Mouse (Mus musculus) olfactory bulb, adult 2 months (tissue): ENCODE data around the gene Pias4. TPM values are rescaled to one million over a fixed set of nuclear protein-coding genes. Genes with fewer than 3 reads are reported as not detected.

Experiments
- H3K27ac ChIP-seq: fragments of 200-500 bp; 2 replicates; pipeline ENCODE4 v1.5.1; 2012; ENCODE audit warnings: low read depth, low read length; ENCODE audit not compliant: insufficient read depth
- H3K4me1 ChIP-seq: fragments of 200-500 bp; 2 replicates; pipeline ENCODE4 v1.6.1; 2012; ENCODE audit warnings: low read length; ENCODE audit not compliant: control insufficient read depth, insufficient read depth
- H3K4me3 ChIP-seq: fragments of 200-500 bp; 2 replicates; pipeline ENCODE4 v1.5.1; 2012; ENCODE audit warnings: mild to moderate bottlenecking, low read depth, low read length, moderate library complexity; ENCODE audit not compliant: insufficient read depth
- CTCF ChIP-seq: fragments of 200-500 bp; IDR thresholded peaks from 2 replicates; pipeline ENCODE4 v1.5.1; 2012; ENCODE audit warnings: low read depth, mild to moderate bottlenecking, low read length, moderate library complexity; ENCODE audit not compliant: insufficient read depth
- POLR2A ChIP-seq: fragments of 200-500 bp; IDR thresholded peaks from 2 replicates; pipeline ENCODE4 v1.6.1; 2012; ENCODE audit warnings: mild to moderate bottlenecking, low read depth, low read length, moderate library complexity; ENCODE audit not compliant: insufficient read depth
- WGBS: fragments of 180-500 bp; shearing (Covaris S2); methylation state at CpG from one replicate; pipeline ENCODE4 v1.1.7; 2018; 5-methylcytosine and 5-hydroxymethylcytosine counted together
- polyA plus RNA-seq: library from polyadenylated mRNA; stranded (reverse); fragments of >200 nt; gene quantifications from 2 replicates; pipeline ENCODE4 v1.2.4, GENCODE M21; 2012; ENCODE audit warnings: low replicate concordance; ENCODE audit not compliant: missing spikeins, insufficient read depth, insufficient read length

Pias4 gene
- polyA plus RNA-seq, 1 experiment, result not detected

DNA sequence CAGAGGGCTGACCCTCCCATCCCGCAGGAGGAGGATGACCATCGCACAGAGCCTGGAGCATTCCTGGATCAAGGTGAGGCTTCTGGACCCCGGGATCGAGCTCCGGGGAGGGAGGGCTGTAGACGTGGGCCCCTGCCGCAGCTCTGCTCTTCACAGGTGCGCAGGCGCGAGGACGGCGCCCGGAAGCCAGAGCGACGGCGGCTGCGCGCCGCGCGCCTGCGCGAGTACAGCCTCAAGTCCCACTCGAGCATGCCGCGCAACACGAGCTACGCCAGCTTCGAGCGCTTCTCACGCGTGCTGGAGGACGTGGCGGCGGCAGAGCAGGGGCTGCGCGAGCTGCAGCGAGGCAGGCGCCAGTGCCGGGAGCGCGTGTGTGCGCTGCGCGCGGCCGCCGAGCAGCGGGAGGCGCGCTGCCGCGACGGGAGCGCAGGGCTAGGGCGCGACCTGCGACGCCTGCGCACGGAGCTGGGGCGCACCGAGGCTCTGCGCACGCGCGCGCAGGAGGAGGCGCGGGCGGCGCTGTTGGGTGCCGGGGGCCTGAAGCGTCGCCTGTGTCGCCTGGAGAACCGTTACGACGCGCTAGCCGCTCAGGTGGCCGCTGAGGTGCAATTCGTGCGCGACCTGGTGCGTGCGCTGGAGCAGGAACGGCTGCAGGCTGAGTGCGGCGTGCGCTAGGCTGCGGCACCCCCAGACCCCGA, 24.7 kb upstream of the Pias4 start:
- peak overlapping the region; percentile 62 for H3K4me3 ChIP-seq
- TF ChIP-seq POLR2A (peak; percentile 81), CTCF (no peak)
- H3K27ac ChIP-seq, result peak overlapping the region; percentile 91
- WGBS, result under 1% methylated on average over 93 of the region's 93 CpGs
- peaks cover 24% of the 10 kb centered on the region for H3K4me1 ChIP-seq

DNA sequence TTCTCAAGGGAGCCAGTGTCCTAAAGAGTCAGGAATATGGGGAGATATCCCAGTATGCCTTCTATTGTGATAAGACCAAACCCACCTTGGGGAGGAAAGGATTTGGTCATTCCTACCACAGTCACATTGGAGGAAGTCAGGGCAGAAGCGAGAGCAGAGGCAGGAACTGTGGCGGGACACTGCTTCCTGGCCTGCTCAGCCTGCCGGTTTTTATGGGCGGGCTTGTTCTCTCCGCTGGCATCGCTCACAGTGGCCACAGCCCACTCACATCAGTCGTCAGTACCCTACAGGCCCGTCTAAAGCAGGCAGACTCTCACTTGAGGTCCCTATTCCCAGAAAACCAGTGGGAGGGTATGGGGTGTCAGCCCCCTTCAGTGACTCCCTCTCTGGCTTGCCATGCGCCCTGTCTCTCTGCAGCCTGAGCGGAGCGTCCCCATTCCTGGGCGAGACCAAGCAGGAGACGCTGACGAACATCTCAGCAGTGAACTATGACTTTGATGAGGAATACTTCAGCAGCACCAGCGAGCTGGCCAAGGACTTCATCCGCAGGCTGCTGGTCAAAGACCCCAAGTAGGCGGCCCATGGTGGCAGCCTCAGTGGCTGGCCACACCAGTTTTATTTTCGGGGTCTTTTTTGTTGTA, 23.7 kb upstream of the Pias4 start:
- TF ChIP-seq CTCF, result no peak
- no peak for TF ChIP-seq POLR2A
- WGBS, result 80% methylated on average over 18 of the region's 18 CpGs
- peaks cover 24% of the 10 kb centered on the region for H3K4me1 ChIP-seq
- no peak overlapping the region for H3K4me3 ChIP-seq
- no peak overlapping the region for H3K27ac ChIP-seq

DNA sequence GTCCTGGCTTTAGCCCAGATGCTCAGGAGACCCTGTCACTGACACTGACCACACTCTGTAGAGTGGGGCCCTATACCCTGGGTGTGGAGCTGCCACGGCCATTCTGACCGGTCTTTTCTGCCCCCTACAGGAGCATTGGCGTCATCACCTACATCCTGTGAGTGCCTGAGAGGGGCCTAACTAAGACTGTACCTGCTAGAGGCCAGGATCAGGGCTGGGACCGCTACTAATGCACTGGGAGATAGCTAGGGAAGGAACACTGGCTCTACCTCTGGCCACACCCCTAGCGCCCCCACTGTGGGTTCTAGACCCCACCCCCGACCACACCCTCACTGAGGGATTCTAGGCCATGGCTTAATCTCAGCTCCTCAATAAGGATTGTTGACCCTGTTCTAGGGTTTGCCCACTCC, 23.2 kb upstream of the Pias4 start:
- TF ChIP-seq CTCF (no peak), POLR2A (no peak)
- Histone ChIP-seq H3K4me1 (peaks cover 24% of the 10 kb centered on the region), H3K27ac (no peak overlapping the region), H3K4me3 (no peak overlapping the region)
- 70% methylated on average over 6 of the region's 6 CpGs for WGBS

DNA sequence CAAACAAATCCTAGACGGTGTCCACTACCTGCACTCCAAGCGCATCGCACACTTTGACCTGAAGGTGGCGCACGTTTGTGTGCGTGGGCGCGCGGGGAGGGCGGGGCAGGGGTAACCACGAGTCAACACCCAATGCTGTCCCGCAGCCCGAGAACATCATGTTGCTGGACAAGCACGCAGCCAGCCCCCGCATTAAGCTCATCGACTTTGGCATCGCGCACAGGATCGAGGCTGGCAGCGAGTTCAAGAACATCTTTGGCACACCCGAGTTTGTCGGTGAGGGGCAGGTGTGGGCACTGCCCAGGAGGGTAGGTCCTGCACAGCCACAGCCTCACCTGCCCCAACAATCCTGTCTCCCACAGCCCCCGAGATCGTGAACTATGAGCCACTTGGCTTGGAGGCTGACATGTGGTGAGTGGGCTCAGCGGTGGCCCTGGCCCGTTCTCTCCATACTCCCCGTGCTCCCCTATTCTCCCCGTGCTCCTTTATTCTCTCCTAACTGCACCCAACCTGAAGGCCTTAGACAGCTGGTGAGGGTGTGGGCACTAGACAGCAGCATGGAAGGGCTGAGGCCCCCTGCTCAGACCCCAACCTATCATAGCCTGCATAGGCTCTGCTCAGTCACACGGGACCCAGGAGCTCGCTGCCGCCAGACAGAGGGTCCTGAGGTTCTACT, 22.7 kb upstream of the Pias4 start:
- Histone ChIP-seq H3K4me3 (no peak overlapping the region), H3K27ac (no peak overlapping the region), H3K4me1 (peaks cover 24% of the 10 kb centered on the region)
- peak; percentile 21; the same call in 1 of the 2 replicates for TF ChIP-seq CTCF
- no peak for TF ChIP-seq POLR2A
- 68% methylated on average over 31 of the region's 31 CpGs for WGBS

DNA sequence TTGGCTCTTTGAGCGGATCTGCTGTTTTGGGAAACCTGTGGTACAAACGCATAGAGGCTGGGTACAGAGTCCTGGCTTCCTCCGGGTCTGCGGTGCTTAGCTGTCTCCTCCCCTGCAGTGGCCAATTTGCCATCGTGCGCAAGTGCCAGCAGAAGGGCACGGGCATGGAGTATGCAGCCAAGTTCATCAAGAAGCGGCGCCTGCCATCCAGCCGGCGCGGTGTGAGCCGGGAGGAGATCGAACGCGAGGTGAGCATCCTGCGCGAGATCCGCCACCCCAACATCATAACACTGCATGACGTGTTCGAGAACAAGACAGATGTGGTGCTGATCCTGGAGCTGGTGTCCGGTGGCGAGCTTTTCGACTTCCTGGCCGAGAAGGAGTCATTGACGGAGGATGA, 22.1 kb upstream of the Pias4 start:
- WGBS, result 85% methylated on average over 26 of the region's 26 CpGs

DNA sequence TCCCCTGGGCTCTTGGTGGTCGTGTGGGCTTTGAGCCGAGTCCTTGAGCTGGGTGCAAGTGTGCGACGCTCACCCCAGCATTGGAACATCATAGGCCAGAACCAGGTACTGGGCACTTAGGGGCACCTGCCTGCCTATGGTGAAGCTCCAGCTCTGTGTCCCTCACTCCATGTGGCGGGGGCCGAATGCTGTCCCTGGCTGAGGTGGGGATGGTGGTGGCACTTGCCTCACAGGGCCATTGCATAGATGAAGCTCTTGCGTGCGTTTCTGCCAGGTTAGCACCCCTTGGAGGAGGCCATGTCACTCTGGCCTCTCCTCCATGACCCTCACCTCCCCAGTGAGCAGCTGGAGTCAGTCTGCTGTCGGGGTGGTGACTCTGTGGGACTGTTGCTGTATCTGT, 19.4 kb upstream of the Pias4 start:
- TF ChIP-seq CTCF, result no peak
- TF ChIP-seq POLR2A, result no peak
- H3K27ac ChIP-seq, result no peak overlapping the region
- H3K4me1 ChIP-seq, result peaks cover 23% of the 10 kb centered on the region
- no peak overlapping the region for H3K4me3 ChIP-seq
- WGBS, result 91% methylated on average over 9 of the region's 9 CpGs

More for the DNA sequence above, 22.1 kb upstream of the Pias4 start:
- Histone ChIP-seq H3K27ac (no peak overlapping the region), H3K4me1 (peaks cover 24% of the 10 kb centered on the region), H3K4me3 (no peak overlapping the region)
- no peak for TF ChIP-seq CTCF
- TF ChIP-seq POLR2A, result no peak

DNA sequence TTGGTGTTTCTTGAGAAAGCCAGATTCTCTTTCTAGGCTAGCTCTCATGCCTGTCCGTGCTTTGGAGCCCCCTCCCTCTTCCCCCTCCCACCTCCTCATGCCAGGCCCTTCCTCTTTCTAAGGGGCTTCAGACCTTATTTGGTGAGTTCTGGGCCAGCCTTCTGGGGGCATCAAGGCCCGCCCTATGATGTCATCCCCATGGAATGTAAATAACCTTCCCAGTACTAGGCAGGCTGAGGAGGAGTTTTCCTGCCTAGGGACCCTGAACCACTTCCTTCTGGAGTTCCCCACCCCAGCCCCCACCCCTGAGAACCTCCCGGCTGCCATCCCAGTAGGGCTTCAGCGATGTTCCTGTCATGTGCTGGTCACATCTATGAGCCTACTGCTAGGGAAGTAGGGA, 17.0 kb upstream of the Pias4 start:
- 48% methylated on average over 4 of the region's 4 CpGs for WGBS
- Histone ChIP-seq H3K4me3 (no peak overlapping the region), H3K4me1 (peaks cover 21% of the 10 kb centered on the region), H3K27ac (no peak overlapping the region)
- no peak for TF ChIP-seq CTCF
- no peak for TF ChIP-seq POLR2A

DNA sequence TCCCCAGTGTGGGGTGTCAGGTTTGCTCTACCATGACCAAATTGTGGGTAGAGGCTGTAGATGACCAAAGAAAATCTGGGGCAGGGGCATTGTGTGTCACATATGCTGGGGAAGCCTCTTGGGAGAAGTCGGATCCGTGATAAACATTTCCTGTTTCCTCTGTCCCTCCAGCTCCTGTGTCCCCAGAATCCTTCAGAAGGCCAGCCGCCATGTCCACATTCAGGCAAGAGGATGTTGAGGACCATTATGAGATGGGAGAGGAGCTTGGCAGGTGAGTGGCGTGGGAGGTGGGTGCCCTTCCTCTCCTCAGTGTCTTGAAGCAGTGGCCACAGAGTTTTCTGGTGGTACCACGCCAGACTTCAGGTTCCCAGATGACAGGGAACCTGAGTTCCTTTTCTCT, 16.1 kb upstream of the Pias4 start, which contains the start of gene 4930442H23Rik:
TSS of gene 4930442H23Rik (minus strand) at position 45 of the 400 bp plus-strand sequence.
- no peak for TF ChIP-seq POLR2A
- TF ChIP-seq CTCF, result no peak
- H3K27ac ChIP-seq, result peak within 1 kb of the TSS; percentile 77
- peak within 1 kb of the TSS; percentile 87 for H3K4me3 ChIP-seq
- H3K4me1 ChIP-seq, result peaks cover 25% of the 10 kb centered on the region
- WGBS, result 79% methylated on average over 5 of the region's 5 CpGs
